Mouse (Mus musculus): ENCODE measurements around the gene Abhd5. TPM values are rescaled to one million over a fixed set of nuclear protein-coding genes. Genes with fewer than 3 reads are reported as not detected.

Gene Abhd5
- polyA plus RNA-seq, 1 experiment from 2014 or later, result 25.5 TPM

DNA sequence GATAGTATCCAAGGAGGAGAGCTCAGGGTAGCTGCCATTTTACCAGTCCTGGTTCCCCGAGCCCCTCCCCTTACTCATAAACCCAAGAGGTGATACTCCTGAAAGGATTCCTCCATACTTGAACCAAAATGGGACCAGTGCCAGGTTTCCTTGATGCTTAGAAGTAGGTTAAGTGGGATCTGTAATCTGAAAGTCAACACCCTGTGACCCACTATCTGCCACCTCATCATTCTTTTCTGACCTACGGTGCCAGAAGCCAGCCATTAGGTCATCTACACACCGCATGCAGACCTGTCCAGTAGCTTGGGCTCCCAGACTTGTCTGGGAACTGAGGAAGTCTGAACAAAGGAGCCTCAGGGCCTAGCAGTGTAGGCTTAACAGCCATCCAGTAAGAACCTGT lies 34.6 kb downstream of the Abhd5 start:
- no peaks in the 10 kb centered on the region for H3K9me3 ChIP-seq (ENCODE audit: control insufficient read depth, low read length)
- H3K9ac ChIP-seq, result no peak overlapping the region
- no peak overlapping the region for H3K4me2 ChIP-seq (replicated peaks)
- no peak overlapping the region for H3K4me3 ChIP-seq (replicated peaks; ENCODE audit: low read length)
- no peaks in the 10 kb centered on the region; the same call in 1 of the 2 replicates for H3K36me3 ChIP-seq (replicated peaks; ENCODE audit: control insufficient read depth, insufficient read depth)
- DNase-seq (ENCODE audit: low spot score) (no peak), ATAC-seq (ENCODE audit: low FRiP score) (no peak)
- 94% methylated on average over 3 of the region's 3 CpGs for WGBS
- H3K4me1 ChIP-seq (replicated peaks; ENCODE audit: control insufficient read depth, insufficient read depth, low read length), result no peaks in the 10 kb centered on the region
- H3K27ac ChIP-seq, result no peak overlapping the region
- no peaks in the 10 kb centered on the region for H3K27me3 ChIP-seq (ENCODE audit: control insufficient read depth, insufficient read depth, low read length)

DNA sequence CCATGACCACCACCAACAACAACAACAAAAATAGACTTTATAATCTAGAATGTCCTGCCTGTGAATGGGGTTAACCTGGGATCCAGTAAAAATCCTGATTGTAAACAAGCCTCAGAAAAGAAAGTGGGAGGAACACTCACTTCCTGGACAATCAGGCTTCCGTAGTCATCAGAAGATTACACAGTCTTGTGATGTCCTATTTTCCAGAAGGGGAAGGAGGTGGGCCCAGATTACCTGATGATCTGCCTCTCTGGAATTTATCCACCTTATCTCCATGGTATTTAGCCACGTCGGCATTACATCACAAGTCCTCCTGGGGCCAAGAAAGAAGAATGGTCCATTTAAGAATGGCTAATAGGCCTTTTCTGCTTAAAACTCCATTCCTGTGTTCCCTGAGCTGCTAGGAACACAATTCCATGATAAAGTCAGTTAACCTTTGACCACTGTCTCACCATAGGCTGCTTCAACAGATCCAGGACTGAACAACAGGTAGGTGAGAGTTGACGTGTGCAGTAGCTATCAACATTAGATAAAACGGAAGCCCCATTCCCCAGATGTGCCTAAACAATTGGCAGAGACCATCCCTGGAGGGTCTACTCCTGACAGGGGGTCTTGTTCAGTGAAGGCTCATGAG lies 38.0 kb downstream of the Abhd5 start:
- no peak for DNase-seq (ENCODE audit: low spot score)
- H3K27me3 ChIP-seq (ENCODE audit: control insufficient read depth, insufficient read depth, low read length), result no peaks in the 10 kb centered on the region
- no peak overlapping the region for H3K4me2 ChIP-seq (replicated peaks)
- ATAC-seq (ENCODE audit: low FRiP score), result no peak
- no peak overlapping the region for H3K27ac ChIP-seq
- no peak overlapping the region for H3K4me3 ChIP-seq (replicated peaks; ENCODE audit: low read length)
- H3K9ac ChIP-seq, result no peak overlapping the region
- H3K4me1 ChIP-seq (replicated peaks; ENCODE audit: control insufficient read depth, insufficient read depth, low read length), result no peaks in the 10 kb centered on the region
- 92% methylated on average over 5 of the region's 5 CpGs for WGBS
- H3K36me3 ChIP-seq (replicated peaks; ENCODE audit: control insufficient read depth, insufficient read depth), result no peaks in the 10 kb centered on the region
- no peaks in the 10 kb centered on the region for H3K9me3 ChIP-seq (ENCODE audit: control insufficient read depth, low read length)

DNA sequence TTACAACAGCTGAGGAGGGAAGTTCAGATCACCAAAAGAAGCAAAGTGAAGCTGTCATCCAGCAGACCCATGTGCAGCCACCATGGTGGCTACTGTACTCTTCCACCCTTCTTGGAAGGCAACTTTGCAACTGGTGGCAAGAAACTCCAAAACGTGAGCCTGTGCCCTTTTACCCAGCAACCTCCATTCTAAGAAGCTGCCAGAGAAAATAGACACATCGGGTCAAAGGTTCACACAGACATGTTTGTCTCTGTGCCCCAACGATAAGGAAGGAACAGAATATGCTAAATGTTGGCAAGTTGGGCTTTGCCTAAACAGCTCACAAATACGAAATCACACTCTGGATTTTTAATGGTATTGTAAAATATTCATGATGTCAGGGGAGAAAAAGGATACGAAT lies 44.4 kb downstream of the Abhd5 start:
- Histone ChIP-seq H3K27me3 (ENCODE audit: control insufficient read depth, insufficient read depth, low read length) (no peaks in the 10 kb centered on the region), H3K9ac (no peak overlapping the region), H3K4me1 (replicated peaks; ENCODE audit: control insufficient read depth, insufficient read depth, low read length) (no peaks in the 10 kb centered on the region), H3K27ac (no peak overlapping the region), H3K36me3 (replicated peaks; ENCODE audit: control insufficient read depth, insufficient read depth) (no peaks in the 10 kb centered on the region), H3K4me2 (replicated peaks) (no peak overlapping the region), H3K4me3 (replicated peaks; ENCODE audit: low read length) (no peak overlapping the region), H3K9me3 (ENCODE audit: control insufficient read depth, low read length) (no peaks in the 10 kb centered on the region)
- 77% methylated on average over 5 of the region's 5 CpGs for WGBS
- no peak for ATAC-seq (ENCODE audit: low FRiP score)
- no peak for DNase-seq (ENCODE audit: low spot score)

DNA sequence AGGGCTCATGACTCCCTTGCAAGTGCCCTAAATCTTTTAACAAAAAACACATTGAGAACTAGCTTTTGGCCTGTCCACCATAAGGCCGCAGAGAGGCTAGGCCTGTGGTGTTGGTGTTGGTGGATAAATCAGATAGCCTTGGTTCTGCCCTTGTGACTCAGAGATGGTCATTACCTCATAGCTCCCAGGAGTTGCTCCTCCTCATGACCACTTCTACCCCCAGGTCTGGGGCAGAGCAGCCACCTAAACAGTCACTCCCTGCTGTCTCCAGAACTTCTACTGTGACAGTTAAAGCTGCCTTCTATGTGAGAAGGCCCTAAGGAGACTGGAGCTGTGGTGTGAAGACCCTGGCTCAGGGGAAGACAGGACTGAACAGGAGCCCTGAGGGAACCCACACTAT lies 45.7 kb downstream of the Abhd5 start:
- ATAC-seq (ENCODE audit: low FRiP score), result no peak
- H3K36me3 ChIP-seq (replicated peaks; ENCODE audit: control insufficient read depth, insufficient read depth), result no peaks in the 10 kb centered on the region
- no peak for DNase-seq (ENCODE audit: low spot score)
- H3K4me2 ChIP-seq (replicated peaks), result no peak overlapping the region
- H3K4me3 ChIP-seq (replicated peaks; ENCODE audit: low read length), result no peak overlapping the region
- no peak overlapping the region for H3K27ac ChIP-seq
- no peaks in the 10 kb centered on the region for H3K9me3 ChIP-seq (ENCODE audit: control insufficient read depth, low read length)
- H3K4me1 ChIP-seq (replicated peaks; ENCODE audit: control insufficient read depth, insufficient read depth, low read length), result no peaks in the 10 kb centered on the region
- 97% methylated on average over 1 of the region's 1 CpGs for WGBS
- no peaks in the 10 kb centered on the region for H3K27me3 ChIP-seq (ENCODE audit: control insufficient read depth, insufficient read depth, low read length)
- H3K9ac ChIP-seq, result no peak overlapping the region

DNA sequence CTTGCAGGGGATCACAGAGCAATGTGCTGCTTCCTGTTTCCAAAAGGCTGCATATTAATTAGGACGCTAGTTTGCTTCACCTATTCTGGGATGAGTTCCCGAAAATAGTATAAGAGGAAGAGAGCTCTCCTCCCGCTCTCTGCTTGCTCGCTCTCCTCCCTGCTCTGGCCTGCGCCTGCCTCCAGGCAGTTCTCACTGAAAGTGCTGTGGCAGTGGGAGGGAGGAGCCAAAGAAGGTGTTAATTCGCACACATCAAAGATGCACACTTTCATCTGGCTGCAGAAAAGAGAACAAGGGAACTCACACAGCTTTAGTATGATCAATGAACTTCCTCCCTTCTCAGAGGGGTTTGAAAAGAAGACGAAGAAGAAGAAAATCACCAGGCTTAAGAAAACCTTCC lies 47.3 kb downstream of the Abhd5 start:
- no peak for DNase-seq (ENCODE audit: low spot score)
- Histone ChIP-seq H3K9ac (no peak overlapping the region), H3K27me3 (ENCODE audit: control insufficient read depth, insufficient read depth, low read length) (no peaks in the 10 kb centered on the region), H3K4me1 (replicated peaks; ENCODE audit: control insufficient read depth, insufficient read depth, low read length) (no peaks in the 10 kb centered on the region), H3K4me2 (replicated peaks) (no peak overlapping the region), H3K9me3 (ENCODE audit: control insufficient read depth, low read length) (no peaks in the 10 kb centered on the region), H3K4me3 (replicated peaks; ENCODE audit: low read length) (no peak overlapping the region), H3K36me3 (replicated peaks; ENCODE audit: control insufficient read depth, insufficient read depth) (no peaks in the 10 kb centered on the region), H3K27ac (no peak overlapping the region)
- no peak for ATAC-seq (ENCODE audit: low FRiP score)
- WGBS, result 59% methylated on average over 7 of the region's 7 CpGs

DNA sequence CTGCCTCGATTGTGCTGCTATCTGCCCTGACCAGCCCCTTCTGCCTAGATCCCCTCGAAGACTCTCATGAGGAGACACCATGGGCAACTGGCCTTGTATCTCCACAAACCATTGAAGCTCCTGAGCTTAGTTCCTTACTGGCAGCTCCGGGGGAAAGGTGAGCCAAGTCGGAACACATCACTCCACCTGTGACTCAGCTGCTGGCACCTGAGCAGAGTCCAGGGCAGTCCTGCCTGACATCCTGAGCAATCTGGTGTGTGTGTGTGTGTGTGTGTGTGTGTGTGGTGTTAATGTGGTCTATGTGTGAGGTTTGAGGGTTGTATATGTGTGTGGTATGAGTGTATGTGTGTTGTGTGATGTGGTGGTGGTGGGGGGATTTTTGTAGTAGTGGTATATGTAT lies 49.8 kb downstream of the Abhd5 start:
- DNase-seq (ENCODE audit: low spot score) (no peak), ATAC-seq (ENCODE audit: low FRiP score) (no peak)
- Histone ChIP-seq H3K9ac (no peak overlapping the region), H3K27me3 (ENCODE audit: control insufficient read depth, insufficient read depth, low read length) (no peaks in the 10 kb centered on the region), H3K9me3 (ENCODE audit: control insufficient read depth, low read length) (no peaks in the 10 kb centered on the region), H3K27ac (no peak overlapping the region), H3K36me3 (replicated peaks; ENCODE audit: control insufficient read depth, insufficient read depth) (no peaks in the 10 kb centered on the region), H3K4me3 (replicated peaks; ENCODE audit: low read length) (no peak overlapping the region), H3K4me1 (replicated peaks; ENCODE audit: control insufficient read depth, insufficient read depth, low read length) (no peaks in the 10 kb centered on the region), H3K4me2 (replicated peaks) (no peak overlapping the region)
- 92% methylated on average over 4 of the region's 4 CpGs for WGBS

DNA sequence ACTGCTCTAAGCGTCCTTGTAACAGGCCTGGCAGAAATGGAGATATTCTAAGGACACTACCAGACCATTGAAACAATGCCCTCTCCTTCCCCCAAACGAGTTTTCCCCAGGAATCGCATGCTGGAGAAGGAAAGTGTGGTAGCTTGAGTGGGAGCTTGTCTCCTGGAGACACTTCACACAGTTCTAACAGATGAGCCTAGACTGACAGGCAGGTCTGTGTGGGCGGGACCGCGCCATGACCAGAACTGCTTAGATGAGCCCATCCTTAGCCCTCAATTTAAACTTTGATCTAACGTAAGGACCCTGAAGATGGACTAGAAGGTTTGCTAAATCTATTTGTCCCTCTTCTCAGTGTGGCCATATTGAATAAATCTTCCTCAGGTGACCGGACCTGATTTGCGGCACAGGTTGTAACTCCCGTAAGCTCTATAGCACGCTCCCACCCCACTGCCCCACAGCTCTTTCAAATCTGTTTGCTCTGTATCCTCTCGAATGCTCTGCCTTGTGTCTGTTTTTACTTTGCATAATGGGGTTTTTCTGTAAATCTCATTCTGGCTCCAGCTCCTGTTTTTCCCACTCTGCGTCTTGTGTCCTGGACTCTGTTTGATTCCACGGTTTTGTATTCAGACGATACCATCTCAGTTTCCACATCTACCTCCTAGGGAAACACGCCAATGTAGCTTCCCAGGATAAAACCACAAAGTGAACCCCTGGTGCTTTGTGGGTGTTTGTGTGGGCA lies 59.2 kb downstream of the Abhd5 start:
- DNase-seq (ENCODE audit: low spot score) (no peak), ATAC-seq (ENCODE audit: low FRiP score) (no peak)
- H3K4me2 ChIP-seq (replicated peaks), result no peak overlapping the region
- no peak overlapping the region for H3K4me3 ChIP-seq (replicated peaks; ENCODE audit: low read length)
- H3K36me3 ChIP-seq (replicated peaks; ENCODE audit: control insufficient read depth, insufficient read depth), result no peaks in the 10 kb centered on the region
- no peaks in the 10 kb centered on the region for H3K4me1 ChIP-seq (replicated peaks; ENCODE audit: control insufficient read depth, insufficient read depth, low read length)
- no peak overlapping the region for H3K9ac ChIP-seq
- H3K9me3 ChIP-seq (ENCODE audit: control insufficient read depth, low read length), result no peaks in the 10 kb centered on the region
- no peaks in the 10 kb centered on the region for H3K27me3 ChIP-seq (ENCODE audit: control insufficient read depth, insufficient read depth, low read length)
- WGBS, result 90% methylated on average over 16 of the region's 16 CpGs
- H3K27ac ChIP-seq, result no peak overlapping the region

DNA sequence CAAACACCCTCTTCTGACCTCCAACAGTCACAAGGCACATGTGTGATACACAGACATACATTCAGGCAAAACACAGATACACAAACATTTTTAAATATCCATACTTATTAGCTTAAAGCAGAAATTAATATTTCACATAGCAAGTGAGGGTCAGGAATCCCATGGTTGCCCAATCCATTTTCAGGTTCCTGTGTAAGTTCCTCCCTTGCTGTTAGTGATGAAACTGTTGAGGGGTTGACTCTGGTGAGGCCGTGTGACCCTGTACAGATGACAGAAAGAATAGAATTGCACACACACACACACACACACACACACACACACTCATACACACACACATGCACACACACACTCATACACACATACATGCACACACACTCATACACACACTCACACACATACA lies 63.2 kb downstream of the Abhd5 start:
- Histone ChIP-seq H3K4me1 (replicated peaks; ENCODE audit: control insufficient read depth, insufficient read depth, low read length) (no peaks in the 10 kb centered on the region), H3K9me3 (ENCODE audit: control insufficient read depth, low read length) (0 out of 2 replicates have a peak, but pooled peaks cover 4% of the 10 kb centered on the region), H3K9ac (no peak overlapping the region), H3K4me2 (replicated peaks) (no peak overlapping the region), H3K27ac (no peak overlapping the region), H3K36me3 (replicated peaks; ENCODE audit: control insufficient read depth, insufficient read depth) (no peaks in the 10 kb centered on the region), H3K27me3 (ENCODE audit: control insufficient read depth, insufficient read depth, low read length) (no peaks in the 10 kb centered on the region), H3K4me3 (replicated peaks; ENCODE audit: low read length) (no peak overlapping the region)
- 90% methylated on average over 1 of the region's 1 CpGs for WGBS
- DNase-seq (ENCODE audit: low spot score) (no peak), ATAC-seq (ENCODE audit: low FRiP score) (no peak)

DNA sequence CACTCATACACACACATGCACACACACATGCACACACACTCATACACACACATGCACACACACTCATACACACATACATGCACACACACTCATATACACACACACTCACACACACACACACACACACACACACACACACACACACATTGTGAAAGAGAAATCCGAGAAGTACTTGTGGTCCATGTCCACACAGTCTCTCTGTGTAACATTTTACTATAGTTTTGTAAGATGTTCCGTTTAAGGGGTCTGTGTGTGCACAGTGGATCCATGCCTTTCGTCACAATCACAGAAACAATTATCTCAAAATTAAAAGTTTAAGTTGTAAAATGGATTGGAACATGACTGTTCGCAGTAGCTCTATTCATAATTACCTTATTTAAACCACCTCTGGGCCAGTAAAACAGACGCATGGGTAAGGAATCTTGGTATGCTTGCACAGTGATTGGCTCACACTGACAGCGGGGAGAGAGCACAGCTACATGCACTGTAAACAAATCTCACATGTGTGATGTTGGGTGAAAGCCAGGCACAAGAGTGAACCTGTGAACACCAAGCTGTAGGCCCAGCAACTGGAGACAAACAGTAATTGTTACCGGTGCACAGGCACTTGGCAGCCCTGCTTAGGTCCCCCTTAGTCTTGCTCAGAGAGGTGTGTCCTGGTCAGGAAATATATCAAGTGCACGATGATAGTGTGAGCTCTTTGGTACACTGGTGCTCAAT lies 63.8 kb downstream of the Abhd5 start:
- H3K9me3 ChIP-seq (ENCODE audit: control insufficient read depth, low read length), result 0 out of 2 replicates have a peak, but pooled peaks cover 4% of the 10 kb centered on the region
- no peaks in the 10 kb centered on the region for H3K27me3 ChIP-seq (ENCODE audit: control insufficient read depth, insufficient read depth, low read length)
- 87% methylated on average over 8 of the region's 8 CpGs for WGBS
- H3K9ac ChIP-seq, result no peak overlapping the region
- no peak overlapping the region for H3K4me2 ChIP-seq (replicated peaks)
- no peak for DNase-seq (ENCODE audit: low spot score)
- no peak for ATAC-seq (ENCODE audit: low FRiP score)
- no peak overlapping the region for H3K4me3 ChIP-seq (replicated peaks; ENCODE audit: low read length)
- no peaks in the 10 kb centered on the region for H3K4me1 ChIP-seq (replicated peaks; ENCODE audit: control insufficient read depth, insufficient read depth, low read length)
- no peaks in the 10 kb centered on the region for H3K36me3 ChIP-seq (replicated peaks; ENCODE audit: control insufficient read depth, insufficient read depth)
- H3K27ac ChIP-seq, result no peak overlapping the region

Measured in hindbrain, embryonic 14.5 days (tissue).